Mouse (Mus musculus) hematopoietic stem cell, adult 5-6 weeks (primary cell): Measurements from ENCODE around the gene Masp2. TPM values are rescaled to one million over a fixed set of nuclear protein-coding genes. Genes with fewer than 3 reads are reported as not detected.

Experiments
- ATAC-seq, 2 experiments: fragments of 125-278 bp in 1 of 2; replicated peaks in 1 of 2; 2 replicates each; pipeline ENCODE4 v1.8.0; 2016 to 2017; ENCODE audit warnings: inconsistent platforms in 2 of 2, mild to moderate bottlenecking in 2 of 2, moderate number of reproducible peaks in 2 of 2, low read depth in 1 of 2, moderate TSS enrichment in 1 of 2; ENCODE audit not compliant: low FRiP score in 2 of 2, poor library complexity in 2 of 2, severe bottlenecking in 2 of 2, insufficient read depth in 1 of 2, low TSS enrichment in 1 of 2
- total RNA-seq: library from RNA; stranded (forward); fragments of 172-1452, 232-1000 nt; gene quantifications from 2 replicates; pipeline ENCODE4 v1.2.3, GENCODE M21; 2017

The Masp2 gene
- total RNA-seq, 1 experiment from 2014 or later: 0.30 TPM

DNA sequence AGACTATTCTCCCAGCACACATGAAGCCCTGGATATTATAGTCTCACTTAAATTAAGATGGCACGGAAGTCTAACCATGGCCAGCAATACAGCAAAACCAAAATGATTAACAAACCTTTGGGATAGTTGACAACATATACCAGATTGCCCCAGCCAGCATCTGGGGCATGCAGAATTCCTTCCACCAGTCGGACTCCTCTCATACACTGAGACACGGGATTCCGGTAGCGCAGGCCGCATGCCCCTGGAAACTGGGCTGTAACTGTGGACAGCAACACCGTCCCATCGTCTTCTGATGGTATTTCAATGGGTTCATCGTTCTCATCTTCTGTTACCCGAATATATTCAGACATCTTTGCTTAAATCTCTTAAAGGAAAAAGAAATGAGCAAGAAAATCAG is 22.7 kb downstream of the Masp2 start:
- no peak for ATAC-seq

DNA sequence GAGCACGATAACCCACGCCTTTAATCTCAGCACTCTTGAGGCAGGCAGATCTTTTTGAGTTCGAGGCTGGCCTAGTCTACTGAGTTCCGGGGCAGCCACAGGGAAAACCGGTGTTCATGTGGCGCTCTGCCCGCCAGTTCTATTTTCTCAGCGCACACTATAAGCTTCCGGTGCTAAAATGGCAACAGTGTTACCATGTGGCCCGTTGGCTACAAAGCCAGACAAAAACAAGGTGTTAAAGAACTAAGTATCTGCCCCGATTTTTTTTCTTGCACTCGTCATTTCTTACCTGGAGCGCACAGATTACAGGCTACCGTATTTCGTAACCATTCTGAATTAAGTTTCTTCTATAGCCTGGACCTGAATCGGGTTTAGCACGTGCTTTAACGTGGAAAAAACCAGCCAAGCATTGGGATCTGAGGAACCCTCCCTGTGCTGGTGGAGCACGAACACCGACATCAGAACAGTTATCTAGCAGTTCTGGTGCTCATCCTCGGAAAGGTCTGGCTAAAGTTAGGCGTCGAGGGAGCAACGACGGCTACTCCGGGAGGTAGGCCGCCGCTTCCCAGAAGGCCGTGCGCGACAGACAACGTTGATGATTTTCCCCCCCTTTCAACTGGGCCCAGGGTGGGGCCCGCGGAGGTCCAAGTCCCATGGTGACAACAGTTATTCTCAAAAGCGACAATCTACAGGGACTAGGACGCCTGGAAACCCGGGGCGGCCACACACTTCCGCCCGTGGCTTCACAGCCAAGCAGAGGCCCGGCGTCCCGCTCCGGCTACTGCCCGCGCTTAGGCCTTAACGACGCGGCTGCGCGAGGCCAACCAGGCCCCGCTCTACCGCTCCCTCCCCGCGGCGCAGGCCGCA is 23.6 kb downstream of the Masp2 start:
- ATAC-seq: peak; percentile 15 to 29; a peak in 3 of 4 replicates

DNA sequence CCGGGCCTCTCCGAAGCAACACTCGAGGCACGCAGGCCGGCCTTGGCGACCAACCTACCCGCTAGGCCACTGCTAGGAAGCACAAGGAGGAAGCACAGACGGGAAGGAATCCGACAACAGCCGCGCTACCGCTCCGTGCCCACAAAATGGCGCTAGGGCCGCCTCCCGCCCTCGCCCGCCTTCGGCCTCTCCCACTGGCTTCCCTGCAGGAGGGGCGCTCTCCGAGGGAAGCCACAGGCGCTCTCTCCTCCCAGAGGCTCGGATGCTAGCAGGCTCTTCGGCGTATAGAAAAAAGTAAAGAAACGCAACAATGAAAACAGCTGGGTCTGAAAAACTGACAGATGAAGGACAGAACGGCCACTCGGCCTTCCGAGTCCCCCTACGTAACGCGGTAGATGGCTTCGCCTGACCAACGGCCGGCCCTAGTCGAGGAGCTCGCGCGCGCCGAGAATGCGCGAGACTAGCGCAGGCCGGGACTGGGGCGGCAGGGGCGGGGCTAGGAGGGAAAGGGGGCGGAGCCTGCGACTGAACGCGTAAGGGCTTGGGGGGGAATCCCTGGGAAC is 24.4 kb downstream of the Masp2 start, which contains the start of gene Tardbp:
Gene Tardbp (minus strand): TSS at position 397 of the 563 bp plus-strand sequence.
- peak; percentile 94 to 96 for ATAC-seq

DNA sequence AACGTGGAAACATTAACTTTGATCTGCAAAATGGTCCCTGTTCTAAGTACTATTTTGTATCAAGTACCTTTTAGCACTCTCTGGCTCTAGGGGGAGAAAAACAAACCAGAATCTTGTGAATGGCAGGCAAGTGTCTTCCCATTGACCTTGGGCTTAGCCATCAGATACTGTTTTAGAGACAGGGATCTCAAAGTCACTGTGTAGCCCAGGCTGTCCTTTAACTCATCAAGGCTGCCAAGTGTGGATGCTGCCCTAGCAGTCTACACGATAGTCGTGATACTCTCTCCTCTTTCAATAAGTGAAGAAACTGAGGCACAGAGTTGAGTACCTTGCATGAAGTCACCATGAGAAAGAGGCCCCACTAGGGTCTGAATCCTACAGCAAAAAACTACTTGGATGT is 24.9 kb downstream of the Masp2 start:
- ATAC-seq: no peak

DNA sequence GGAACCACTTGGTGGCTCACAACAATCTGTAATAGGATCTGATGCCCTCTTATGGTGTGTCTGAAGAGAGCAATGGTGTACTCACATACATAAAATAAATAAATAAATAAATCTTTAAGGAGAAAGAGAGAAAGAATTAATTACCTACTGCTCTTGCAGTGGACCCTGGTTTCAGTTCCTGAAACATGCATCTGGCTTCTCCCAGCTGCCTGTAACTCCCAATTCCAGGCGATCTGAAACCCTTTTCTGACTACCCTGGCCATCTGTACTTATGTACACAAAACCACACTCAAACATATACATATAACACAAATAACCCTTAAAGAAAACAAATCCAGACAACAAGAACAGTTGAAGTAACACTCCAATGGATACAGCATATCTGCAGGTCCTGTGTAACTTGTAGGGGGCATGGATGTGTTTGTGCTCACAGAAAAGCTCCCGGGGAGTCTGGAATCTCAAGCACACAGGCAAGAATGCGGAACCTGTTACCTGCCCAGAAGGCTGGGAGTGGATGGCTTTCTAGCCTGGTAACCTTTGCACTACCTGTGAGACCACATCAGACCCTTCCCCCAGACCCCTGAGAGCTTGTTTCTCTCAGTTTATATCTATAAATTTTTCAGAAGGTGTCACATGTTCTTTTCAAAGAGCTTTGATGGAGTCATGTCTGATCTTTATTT is 29.8 kb downstream of the Masp2 start:
- no peak for ATAC-seq

DNA sequence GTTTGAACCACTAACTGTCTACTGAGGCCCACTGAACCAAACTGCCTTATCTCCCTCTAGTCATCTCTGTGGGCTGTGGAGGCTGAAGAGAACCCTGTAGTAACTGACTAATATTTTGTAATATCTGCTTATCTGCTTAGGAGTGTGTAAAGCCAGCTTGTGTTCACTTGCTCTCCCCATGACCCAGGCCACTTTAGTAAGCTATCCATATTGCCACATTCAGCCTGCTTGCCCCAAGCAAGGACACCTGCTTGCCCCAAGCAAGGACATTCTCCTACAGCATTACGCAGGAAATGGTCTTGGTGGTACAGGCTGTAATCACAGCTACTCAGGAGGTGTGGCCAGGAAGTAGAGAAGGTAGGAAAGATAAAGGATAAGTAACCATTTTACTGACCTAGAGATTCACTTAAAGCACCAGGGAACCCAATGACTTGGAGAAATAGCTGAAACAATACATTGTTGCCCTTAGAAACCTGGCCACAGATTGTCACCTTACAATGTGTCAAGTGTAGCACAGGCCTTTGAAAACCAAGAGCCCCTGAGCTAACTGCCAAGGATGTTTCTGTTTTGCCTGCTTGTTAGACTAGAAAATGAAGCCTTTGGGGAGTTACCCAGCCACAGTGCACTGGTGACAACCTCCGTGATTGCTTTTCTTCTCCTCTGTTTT is 31.2 kb downstream of the Masp2 start:
- peak in 1 of 2 experiments; percentile 39; a peak in 2 of 4 replicates for ATAC-seq

DNA sequence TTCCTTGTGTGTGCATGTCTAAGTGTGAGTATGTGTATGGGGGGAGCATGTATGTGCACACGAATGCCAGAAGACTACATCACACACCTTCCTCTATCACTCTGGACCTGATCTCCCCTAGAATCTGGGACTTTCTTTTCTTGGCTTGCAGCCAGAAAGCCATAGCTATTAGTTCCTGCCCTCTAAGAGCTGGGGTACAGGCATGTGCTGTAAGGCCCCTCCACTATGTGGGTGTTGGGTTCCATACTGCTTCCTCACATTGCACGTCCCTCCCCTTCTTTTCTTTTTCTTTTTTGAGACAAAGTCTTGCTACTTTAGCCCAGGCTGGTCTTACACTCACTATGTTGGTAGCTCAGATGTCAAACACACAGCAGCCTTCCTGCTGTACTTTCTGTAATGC is 33.0 kb downstream of the Masp2 start:
- no peak for ATAC-seq

DNA sequence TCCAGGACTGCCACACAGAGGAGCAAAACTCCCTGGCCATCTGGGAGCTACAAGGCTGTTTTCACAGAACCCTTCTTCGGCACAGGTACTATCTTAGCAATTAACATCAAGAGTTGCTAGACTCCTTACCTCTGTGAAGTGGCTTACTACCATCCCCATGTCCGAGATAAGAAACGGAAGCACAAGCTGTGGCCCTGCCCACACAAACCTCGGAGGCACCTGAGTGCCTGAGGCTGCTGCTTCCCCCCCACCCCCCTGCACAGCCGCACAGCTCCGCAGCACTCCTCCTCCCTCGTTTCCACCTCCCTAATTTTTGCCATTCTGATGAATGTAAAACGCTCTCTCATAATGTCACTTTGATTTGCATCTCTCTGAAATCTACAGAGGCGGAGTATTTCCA is 35.9 kb downstream of the Masp2 start:
- ATAC-seq: peak in 1 of 2 experiments; percentile 22; a peak in 1 of 4 replicates

DNA sequence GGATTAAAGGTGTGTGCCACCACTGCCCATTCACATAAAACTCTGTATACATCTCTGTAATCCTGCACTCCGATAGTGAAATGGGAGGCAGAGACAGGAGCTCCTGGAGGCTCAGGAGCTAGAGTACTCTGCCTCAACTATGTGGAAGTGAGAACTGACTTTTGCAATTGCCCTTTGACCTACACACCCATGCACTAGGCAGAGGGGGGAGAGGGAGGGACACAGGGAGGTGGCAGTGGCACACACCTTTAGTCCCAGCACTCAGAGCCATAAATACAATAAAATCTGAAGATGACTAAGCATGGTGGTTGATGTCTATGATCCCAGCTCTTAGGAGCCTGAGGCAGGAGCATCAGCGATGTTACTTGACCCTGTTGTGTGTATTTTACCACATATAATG is 37.1 kb downstream of the Masp2 start:
- no peak for ATAC-seq

DNA sequence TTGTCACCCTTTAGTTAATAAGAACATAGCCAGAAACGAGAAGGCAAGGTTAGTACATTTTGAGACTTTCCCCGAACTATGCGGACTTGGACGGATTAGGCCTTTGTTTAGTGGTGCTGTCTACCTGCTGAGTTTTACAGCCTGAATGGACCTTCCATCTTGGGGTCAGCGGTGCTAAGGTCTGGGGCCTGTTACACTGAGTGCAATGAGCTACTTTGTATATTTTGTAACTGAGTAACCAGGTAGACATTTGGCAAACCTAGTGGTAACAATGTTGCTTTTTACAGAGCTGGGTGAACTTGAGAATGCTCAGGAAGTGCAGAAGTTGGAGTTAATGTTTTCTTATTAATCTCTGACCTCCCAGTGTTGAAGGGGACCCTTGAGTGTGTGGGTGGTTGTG is 38.8 kb downstream of the Masp2 start:
- ATAC-seq: no peak

DNA sequence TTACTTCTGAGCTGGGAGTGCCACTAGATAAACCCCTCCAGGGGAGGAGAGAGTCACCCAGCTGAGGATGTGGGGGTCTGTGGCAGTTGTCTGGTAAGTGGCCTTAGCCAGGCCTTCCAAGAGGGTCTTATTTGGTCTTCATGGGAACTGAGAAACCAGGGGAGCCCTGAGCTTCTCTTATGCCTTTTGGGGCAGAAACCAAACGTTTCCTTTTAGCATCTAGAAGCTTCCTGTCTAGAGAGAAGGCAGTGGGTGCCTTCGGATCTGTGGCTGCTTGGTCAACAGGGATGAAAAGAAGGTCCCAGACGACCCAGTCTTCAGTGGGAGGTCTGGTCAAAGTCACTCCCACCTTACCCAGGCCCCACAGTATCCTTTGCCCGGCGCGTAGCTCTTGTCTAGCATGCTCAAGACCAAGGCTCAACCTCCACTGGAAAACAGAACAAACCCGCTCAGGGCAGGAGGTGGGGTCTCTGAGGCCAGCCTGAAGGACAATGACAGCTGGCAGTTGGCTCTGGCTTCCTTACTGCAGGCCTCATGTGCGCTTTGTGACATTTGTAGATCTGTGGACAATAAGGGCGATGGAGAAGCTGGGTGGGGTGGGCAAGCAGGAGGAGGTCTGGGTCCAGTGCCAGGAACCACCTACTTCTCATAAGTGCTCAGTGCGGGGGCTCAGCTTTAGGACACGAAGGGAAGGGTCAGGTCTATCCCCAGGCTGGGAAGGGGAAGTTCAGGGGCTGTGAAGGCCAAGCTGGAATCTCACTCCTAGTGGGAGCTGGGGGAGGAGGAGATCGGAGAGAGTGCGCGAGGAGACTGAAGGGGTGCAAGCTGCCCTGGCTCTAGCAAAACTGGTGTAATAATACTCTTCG is 41.2 kb downstream of the Masp2 start, which contains the start of gene Gm572:
Gene Gm572 (plus strand): TSS at position 27 of the 866 bp plus-strand sequence.
- peak; percentile 51 to 60 for ATAC-seq

DNA sequence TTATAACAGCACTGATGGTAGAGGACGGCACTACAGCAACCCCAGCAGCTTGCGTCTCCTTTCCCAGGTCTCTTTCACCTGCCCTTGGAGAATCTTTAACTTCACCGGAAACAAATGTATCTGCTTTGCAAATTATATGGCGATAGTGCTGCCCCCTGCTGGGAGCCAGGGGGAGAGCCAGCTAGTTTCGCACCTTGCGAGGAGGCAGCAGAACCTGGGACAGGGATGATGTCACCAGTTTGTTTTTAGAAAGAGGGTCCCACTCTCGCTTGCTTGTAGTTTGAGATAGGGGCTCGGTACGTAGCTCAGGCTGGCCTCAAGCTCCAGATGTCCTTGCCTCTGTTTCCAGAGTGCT is 41.8 kb downstream of the Masp2 start:
- ATAC-seq: peak; percentile 58 to 85

DNA sequence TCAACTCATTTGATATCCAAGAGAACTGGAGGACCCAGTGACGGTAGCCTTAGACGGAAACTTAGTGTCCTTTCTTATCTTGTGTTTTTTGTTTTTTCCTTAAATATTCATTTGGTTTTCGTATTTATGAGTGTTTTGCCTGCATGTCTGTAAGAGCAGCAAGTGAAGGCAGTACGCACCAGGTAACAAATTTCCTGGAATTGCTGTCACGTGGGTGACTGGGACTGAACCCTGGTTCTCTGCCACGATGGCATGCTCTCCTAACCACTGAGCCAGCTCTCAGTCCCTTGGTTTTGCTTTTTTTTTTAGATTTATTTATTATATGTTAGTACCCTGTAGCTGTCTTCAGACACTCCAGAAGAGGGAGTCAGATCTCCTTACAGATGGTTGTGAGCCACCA is 42.6 kb downstream of the Masp2 start:
- no peak for ATAC-seq

DNA sequence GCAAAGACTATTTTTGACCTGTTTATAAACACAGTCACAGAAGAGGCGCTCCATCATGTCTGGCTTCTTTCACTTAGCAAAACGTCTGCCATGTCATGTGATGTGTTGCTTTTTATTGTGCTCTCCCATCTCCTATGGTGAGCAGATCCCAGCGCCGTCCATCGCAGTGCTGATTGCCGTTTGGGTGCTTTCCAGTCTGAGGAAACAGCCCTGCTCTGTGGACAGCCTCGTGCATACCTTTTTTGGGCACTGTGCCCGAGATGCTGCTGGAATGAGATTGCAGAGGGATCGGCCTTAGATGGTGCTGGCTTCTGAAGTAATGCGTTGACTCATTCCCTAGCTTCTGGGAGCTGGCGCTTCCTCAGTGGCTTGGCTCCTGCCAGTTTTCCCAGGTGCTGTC is 44.3 kb downstream of the Masp2 start:
- ATAC-seq: no peak

DNA sequence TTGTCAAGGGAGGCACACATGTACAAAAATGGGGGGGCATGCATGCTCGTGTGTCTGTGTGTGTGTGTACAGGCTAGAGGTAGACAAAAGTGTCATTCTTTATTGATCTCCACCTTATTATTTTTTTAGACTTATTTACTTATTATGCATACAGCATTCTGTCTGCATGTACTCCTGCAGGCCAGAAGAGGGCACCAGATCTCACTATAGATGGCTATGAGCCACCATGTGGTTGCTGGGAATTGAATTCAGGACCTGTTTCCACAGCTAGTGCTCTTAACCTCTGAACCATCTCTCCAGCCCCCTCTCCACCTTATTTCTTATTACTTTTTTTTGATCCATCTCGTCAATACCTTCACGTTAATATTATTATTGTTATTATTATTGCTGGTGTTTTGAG is 47.0 kb downstream of the Masp2 start:
- no peak for ATAC-seq

DNA sequence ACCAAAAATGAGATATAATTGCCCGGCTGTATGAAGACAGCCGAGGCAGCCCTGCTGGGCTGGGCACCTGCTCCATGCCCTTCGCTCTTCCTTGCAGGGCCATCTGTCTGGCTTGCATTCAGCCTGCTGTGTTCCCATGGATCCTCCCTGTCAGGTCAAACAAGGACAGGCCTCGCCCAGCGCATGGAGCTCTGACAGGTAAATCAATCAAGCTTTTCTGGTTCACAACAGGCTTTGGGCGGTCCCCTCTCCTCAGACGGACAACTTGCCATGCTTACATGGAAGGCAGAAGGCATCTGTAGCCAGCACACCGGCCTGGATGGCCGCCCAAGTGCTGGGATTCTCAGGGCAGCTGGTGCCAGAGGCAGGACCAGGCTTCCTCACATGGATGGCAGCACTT is 48.7 kb downstream of the Masp2 start:
- no peak for ATAC-seq
